Mouse (Mus musculus) liver, postnatal 0 days (tissue): ENCODE measurements around the gene Sestd1. TPM values are rescaled to one million over a fixed set of nuclear protein-coding genes. Genes with fewer than 3 reads are reported as not detected.

ENCODE experiments used
- ATAC-seq: fragments of 200-750 bp; cut with Nextera tagmentation; 2 replicates; pipeline ENCODE4 v1.8.0; 2017; ENCODE audit warnings: mild to moderate bottlenecking, moderate library complexity
- DNase-seq: peaks from one replicate; pipeline ENCODE4 v3.0.0-alpha.2; 2016
- H3K27ac ChIP-seq: fragments of 300-500 bp; sonication (generic); 2 replicates; pipeline ENCODE4 v1.5.1; 2014; ENCODE audit warnings: antibody characterized with exemption, moderate library complexity, mild to moderate bottlenecking, low read depth
- H3K27me3 ChIP-seq: fragments of 300-500 bp; sonication (generic); 2 replicates; pipeline ENCODE4 v1.6.1; 2014; ENCODE audit warnings: low read length, control low read depth, mixed read lengths; ENCODE audit not compliant: insufficient read depth
- H3K36me3 ChIP-seq: fragments of 300-500 bp; sonication (generic); replicated peaks from 2 replicates; pipeline ENCODE4 v1.6.1; 2014; ENCODE audit warnings: mild to moderate bottlenecking, control low read depth, low read length, moderate library complexity, mixed read lengths; ENCODE audit not compliant: insufficient read depth
- H3K4me1 ChIP-seq: fragments of 300-500 bp; sonication (generic); 2 replicates; pipeline ENCODE4 v1.6.1; 2014; ENCODE audit warnings: antibody characterized with exemption, mild to moderate bottlenecking, control low read depth; ENCODE audit not compliant: insufficient read depth
- H3K4me2 ChIP-seq: fragments of 300-500 bp; sonication (generic); 2 replicates; pipeline ENCODE4 v1.6.1; 2014; ENCODE audit warnings: low read depth, mild to moderate bottlenecking, low read length, moderate library complexity, mixed read lengths
- H3K4me3 ChIP-seq: fragments of 300-500 bp; sonication (generic); 2 replicates; pipeline ENCODE4 v1.5.1; 2014; ENCODE audit warnings: low read depth, low read length
- H3K9ac ChIP-seq: fragments of 300-500 bp; sonication (generic); replicated peaks from 2 replicates; pipeline ENCODE4 v1.6.1; 2014; ENCODE audit warnings: mild to moderate bottlenecking, moderate library complexity
- H3K9me3 ChIP-seq: fragments of 300-500 bp; sonication (generic); 2 replicates; pipeline ENCODE4 v1.6.1; 2016; ENCODE audit warnings: mild to moderate bottlenecking, control low read depth, low read length, mixed read lengths
- CTCF ChIP-seq: sonication (generic); IDR thresholded peaks from 2 replicates; pipeline ENCODE4 v1.5.1; 2016; ENCODE audit warnings: antibody characterized with exemption, low read depth
- EP300 ChIP-seq: IDR thresholded peaks from 2 replicates; pipeline ENCODE4 v1.6.1; 2016; ENCODE audit warnings: antibody characterized with exemption, low read depth, mild to moderate bottlenecking
- WGBS: fragments of 180-500 bp; shearing (Covaris S2); extraction: QIAGEN DNeasy Blood & Tissue Kit; methylation state at CpG from one replicate; pipeline ENCODE4 v1.1.7; 2014; ENCODE audit not compliant: insufficient replicate concordance; 5-methylcytosine and 5-hydroxymethylcytosine counted together
- polyA plus RNA-seq: library from polyadenylated mRNA; unstranded; fragments of >200 nt; fragmentation: Nextera tagmentation; extraction: Ambion mirVana; gene quantifications from 2 replicates; pipeline ENCODE4 v1.2.1, GENCODE M21; 2015

Gene Sestd1
- polyA plus RNA-seq, 1 experiment from 2014 or later = 0.61 TPM

DNA sequence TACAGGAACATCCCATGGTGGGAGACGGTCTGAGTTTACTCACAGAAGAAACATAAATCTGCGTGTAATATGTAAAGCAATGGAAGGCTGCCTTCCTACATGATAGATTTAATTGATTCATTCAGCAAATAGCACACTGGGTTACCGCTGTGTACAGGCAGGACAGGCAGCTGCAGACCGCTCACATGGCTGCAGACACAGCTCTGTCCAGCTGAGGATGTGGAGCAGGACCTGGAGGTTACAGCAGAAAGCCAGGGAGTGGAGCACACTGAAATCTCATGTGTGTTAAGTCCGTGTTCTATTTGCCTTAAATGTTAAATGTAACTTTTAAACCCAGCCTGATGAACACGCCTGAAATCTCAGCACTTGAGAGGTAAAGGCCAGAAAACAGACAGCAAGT lies 38.1 kb downstream of the Sestd1 start:
- WGBS = 81% methylated on average over 6 of the region's 6 CpGs
- Histone ChIP-seq H3K9me3 (no peaks in the 10 kb centered on the region), H3K9ac (no peak overlapping the region), H3K27me3 (no peaks in the 10 kb centered on the region), H3K27ac (no peak overlapping the region), H3K4me3 (no peak overlapping the region), H3K4me1 (no peaks in the 10 kb centered on the region), H3K36me3 (no peaks in the 10 kb centered on the region), H3K4me2 (no peak overlapping the region)
- ATAC-seq (no peak), DNase-seq (no peak)
- TF ChIP-seq CTCF (no peak), EP300 (no peak)

GRCm38 (mm10) chr2:77238607-77239006 lies 41.8 kb downstream of the Sestd1 start:
- no peak overlapping the region for H3K9ac ChIP-seq
- no peak overlapping the region for H3K4me2 ChIP-seq
- H3K27ac ChIP-seq = no peak overlapping the region
- ATAC-seq (no peak), DNase-seq (no peak)
- no peaks in the 10 kb centered on the region for H3K36me3 ChIP-seq
- H3K4me3 ChIP-seq = no peak overlapping the region
- WGBS = 72% methylated on average over 3 of the region's 3 CpGs
- H3K9me3 ChIP-seq = no peaks in the 10 kb centered on the region
- no peaks in the 10 kb centered on the region for H3K27me3 ChIP-seq
- TF ChIP-seq CTCF (no peak), EP300 (no peak)
- no peaks in the 10 kb centered on the region for H3K4me1 ChIP-seq

GRCm38 (mm10) chr2:77238046-77238445 lies 42.3 kb downstream of the Sestd1 start:
- Histone ChIP-seq H3K4me1 (no peaks in the 10 kb centered on the region), H3K9ac (no peak overlapping the region), H3K36me3 (no peaks in the 10 kb centered on the region), H3K27me3 (no peaks in the 10 kb centered on the region), H3K4me3 (no peak overlapping the region), H3K4me2 (no peak overlapping the region), H3K9me3 (no peaks in the 10 kb centered on the region), H3K27ac (no peak overlapping the region)
- no peak for TF ChIP-seq CTCF
- no peak for TF ChIP-seq EP300
- WGBS = 50% methylated on average over 3 of the region's 3 CpGs
- ATAC-seq (no peak), DNase-seq (no peak)

GRCm38 (mm10) chr2:77236860-77237259 lies 43.5 kb downstream of the Sestd1 start:
- WGBS = 72% methylated on average over 4 of the region's 4 CpGs
- DNase-seq = no peak
- TF ChIP-seq EP300 = no peak
- no peak for TF ChIP-seq CTCF

DNA sequence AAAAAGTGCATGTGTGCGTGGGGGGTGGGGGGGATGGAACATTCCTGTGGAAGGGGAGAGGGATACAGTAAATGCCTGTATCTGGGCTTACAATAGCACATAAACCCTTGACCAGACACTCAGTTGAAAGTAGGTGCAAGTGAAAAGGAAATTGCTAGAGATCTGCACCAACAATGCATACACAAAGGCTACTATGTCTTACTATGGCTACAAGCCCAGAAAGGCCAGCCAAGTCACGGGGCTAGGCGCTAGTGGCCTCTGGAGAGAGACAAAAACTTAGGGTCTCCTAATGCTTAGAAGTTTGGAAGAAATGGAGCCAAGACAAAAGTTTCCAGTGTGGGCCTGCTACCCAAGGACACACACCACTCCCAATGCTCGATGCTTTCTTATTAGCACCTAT lies 44.5 kb downstream of the Sestd1 start:
- WGBS = 85% methylated on average over 4 of the region's 4 CpGs

More at GRCm38 (mm10) chr2:77236860-77237259, 43.5 kb downstream of the Sestd1 start:
- H3K9me3 ChIP-seq = no peaks in the 10 kb centered on the region
- no peak overlapping the region for H3K9ac ChIP-seq
- H3K4me1 ChIP-seq = no peaks in the 10 kb centered on the region
- ATAC-seq = no peak
- no peak overlapping the region for H3K27ac ChIP-seq
- H3K4me3 ChIP-seq = no peak overlapping the region
- no peaks in the 10 kb centered on the region for H3K27me3 ChIP-seq
- no peak overlapping the region for H3K4me2 ChIP-seq
- H3K36me3 ChIP-seq = no peaks in the 10 kb centered on the region

GRCm38 (mm10) chr2:77232604-77233003 lies 47.8 kb downstream of the Sestd1 start:
- no peaks in the 10 kb centered on the region for H3K27me3 ChIP-seq
- TF ChIP-seq CTCF (no peak), EP300 (no peak)
- DNase-seq (no peak), ATAC-seq (no peak)
- no peak overlapping the region for H3K4me3 ChIP-seq
- WGBS = 77% methylated on average over 2 of the region's 2 CpGs
- no peaks in the 10 kb centered on the region for H3K4me1 ChIP-seq
- H3K9ac ChIP-seq = no peak overlapping the region
- H3K4me2 ChIP-seq = no peak overlapping the region
- H3K27ac ChIP-seq = no peak overlapping the region
- no peaks in the 10 kb centered on the region for H3K36me3 ChIP-seq
- H3K9me3 ChIP-seq = no peaks in the 10 kb centered on the region

More for the DNA sequence above, 44.5 kb downstream of the Sestd1 start:
- Histone ChIP-seq H3K27ac (no peak overlapping the region), H3K9me3 (no peaks in the 10 kb centered on the region), H3K9ac (no peak overlapping the region), H3K36me3 (no peaks in the 10 kb centered on the region), H3K4me3 (no peak overlapping the region), H3K4me2 (no peak overlapping the region), H3K27me3 (no peaks in the 10 kb centered on the region), H3K4me1 (no peaks in the 10 kb centered on the region)
- DNase-seq = no peak
- no peak for TF ChIP-seq CTCF
- no peak for TF ChIP-seq EP300
- ATAC-seq = no peak

DNA sequence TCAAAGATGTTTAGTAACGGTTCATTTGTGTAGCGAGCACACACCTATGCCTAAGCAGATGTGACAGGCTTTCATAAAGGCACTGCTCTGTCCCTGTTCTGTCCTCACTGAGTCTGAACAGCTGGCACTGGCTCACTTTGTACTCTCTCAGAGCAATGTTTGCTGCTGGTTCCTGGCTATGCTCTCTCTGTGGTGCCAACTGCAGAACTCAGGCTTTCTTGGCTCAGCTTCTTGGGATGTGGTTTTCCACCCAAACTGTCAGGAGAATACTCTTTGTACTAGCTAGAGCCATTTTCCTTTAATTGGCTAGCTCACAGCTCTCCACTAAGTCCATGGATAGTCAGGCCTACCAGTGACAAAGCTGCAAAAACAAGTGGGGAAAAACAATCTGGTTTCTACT lies 59.4 kb downstream of the Sestd1 start:
- H3K27me3 ChIP-seq = no peaks in the 10 kb centered on the region
- no peak overlapping the region for H3K4me3 ChIP-seq
- H3K9ac ChIP-seq = no peak overlapping the region
- no peaks in the 10 kb centered on the region for H3K36me3 ChIP-seq
- H3K27ac ChIP-seq = no peak overlapping the region
- 76% methylated on average over 2 of the region's 2 CpGs for WGBS
- H3K9me3 ChIP-seq = no peaks in the 10 kb centered on the region
- no peaks in the 10 kb centered on the region for H3K4me1 ChIP-seq
- TF ChIP-seq CTCF (no peak), EP300 (no peak)
- no peak overlapping the region for H3K4me2 ChIP-seq
- ATAC-seq = no peak
- DNase-seq = no peak
